Mouse (Mus musculus): ENCODE data around the gene Paqr3.

Paqr3 gene

GRCm38 (mm10) chr5:97111207-97111910 is at the start of gene Paqr3:
TSS of gene Paqr3 (minus strand) at chr5:97111596.
- peak; percentile 98 for DNase-seq

- DNase-seq, result no peak
Measured at GRCm38 (mm10) chr5:97154688-97155087, 43.3 kb upstream of the Paqr3 start.

- DNase-seq, result no peak
Measured at GRCm38 (mm10) chr5:97135331-97135730, 23.9 kb upstream of the Paqr3 start.

GRCm38 (mm10) chr5:97129589-97129988 is 18.2 kb upstream of the Paqr3 start:
- DNase-seq, result no peak

GRCm38 (mm10) chr5:97128242-97129226 is 17.1 kb upstream of the Paqr3 start:
- peak; percentile 58 for DNase-seq

GRCm38 (mm10) chr5:97127284-97127683 is 15.9 kb upstream of the Paqr3 start:
- DNase-seq, result no peak

GRCm38 (mm10) chr5:97126005-97126404 is 14.6 kb upstream of the Paqr3 start:
- peak; percentile 47 for DNase-seq

- DNase-seq, result no peak
Measured at GRCm38 (mm10) chr5:97125459-97125970, 14.1 kb upstream of the Paqr3 start.

- DNase-seq, result no peak
Measured at GRCm38 (mm10) chr5:97124977-97125376, 13.6 kb upstream of the Paqr3 start.

GRCm38 (mm10) chr5:97110697-97111096 is 699 bp downstream of the Paqr3 start:
- no peak for DNase-seq

GRCm38 (mm10) chr5:97110133-97110532 is 1.3 kb downstream of the Paqr3 start:
- no peak for DNase-seq

- no peak for DNase-seq
Measured at GRCm38 (mm10) chr5:97108333-97108732, 3.1 kb downstream of the Paqr3 start.

- DNase-seq, result no peak
Measured at GRCm38 (mm10) chr5:97099954-97100353, 11.4 kb downstream of the Paqr3 start.

- no peak for DNase-seq
Measured at GRCm38 (mm10) chr5:97097631-97098041, 13.8 kb downstream of the Paqr3 start.

GRCm38 (mm10) chr5:97095335-97095734 is 16.1 kb downstream of the Paqr3 start:
- DNase-seq, result no peak

- no peak for DNase-seq
Measured at GRCm38 (mm10) chr5:97092970-97093369, 18.4 kb downstream of the Paqr3 start.

GRCm38 (mm10) chr5:97090034-97090784 is 21.2 kb downstream of the Paqr3 start:
- DNase-seq, result no peak

- no peak for DNase-seq
Measured at GRCm38 (mm10) chr5:97089426-97089825, 22.0 kb downstream of the Paqr3 start.

- DNase-seq, result no peak
Measured at GRCm38 (mm10) chr5:97088231-97088630, 23.2 kb downstream of the Paqr3 start.

GRCm38 (mm10) chr5:97087746-97088145 is 23.6 kb downstream of the Paqr3 start:
- no peak for DNase-seq

GRCm38 (mm10) chr5:97087030-97087630 is 24.3 kb downstream of the Paqr3 start:
- DNase-seq, result no peak

GRCm38 (mm10) chr5:97085071-97085470 is 26.3 kb downstream of the Paqr3 start:
- DNase-seq, result no peak

Measured in right cerebral cortex, postnatal 14 days (tissue).